Mouse (Mus musculus) liver, adult 2 months (tissue): ENCODE data around the gene Pnpla1. TPM values are rescaled to one million over a fixed set of nuclear protein-coding genes. Genes with fewer than 3 reads are reported as not detected.
"Not testable (repeated sequence)": the region's sequence is repeated elsewhere in the genome, so short reads cannot be mapped to it uniquely, and the experiment has no call there.

Experiments
- DNase-seq: peaks from one replicate; pipeline ENCODE4 v3.0.0-alpha.2; 2011; ENCODE audit warnings: low read depth, low spot score; ENCODE audit errors: extremely low read depth
- H3K27ac ChIP-seq: fragments of 200-500 bp; replicated peaks from 2 replicates; pipeline ENCODE4 v1.5.1; 2012; ENCODE audit warnings: low read depth, mild to moderate bottlenecking, control low read depth, inconsistent platforms, low read length; ENCODE audit not compliant: insufficient read depth
- H3K27me3 ChIP-seq: fragments of 200-500 bp; 2 replicates; pipeline ENCODE4 v1.6.1; 2012; ENCODE audit warnings: mild to moderate bottlenecking, moderate library complexity, low read length, inconsistent platforms; ENCODE audit not compliant: control insufficient read depth, insufficient read depth
- H3K36me3 ChIP-seq: fragments of 200-500 bp; 2 replicates; pipeline ENCODE4 v1.6.1; 2012; ENCODE audit warnings: low read length, inconsistent platforms; ENCODE audit not compliant: control insufficient read depth, insufficient read depth
- H3K4me1 ChIP-seq: fragments of 200-500 bp; 2 replicates; pipeline ENCODE4 v1.6.1; 2011; ENCODE audit warnings: low read length; ENCODE audit not compliant: control insufficient read depth, insufficient read depth
- H3K4me3 ChIP-seq: fragments of 200-500 bp; 2 replicates; pipeline ENCODE4 v1.5.1; 2011; ENCODE audit warnings: low read depth, mild to moderate bottlenecking, control low read depth, low read length, moderate library complexity; ENCODE audit not compliant: insufficient read depth
- H3K79me2 ChIP-seq: fragments of 200-500 bp; 2 replicates; pipeline ENCODE4 v1.6.1; 2012; ENCODE audit warnings: inconsistent platforms, mild to moderate bottlenecking, low read length, moderate library complexity; ENCODE audit not compliant: control insufficient read depth, insufficient read depth
- H3K9ac ChIP-seq: fragments of 200-500 bp; 2 replicates; pipeline ENCODE4 v1.6.1; 2012; ENCODE audit warnings: low read depth, mild to moderate bottlenecking, control low read depth, inconsistent platforms, low read length
- CTCF ChIP-seq: fragments of 200-500 bp; IDR thresholded peaks from 2 replicates; pipeline ENCODE4 v1.5.1; 2011; ENCODE audit warnings: low read depth, low read length, control low read depth
- POLR2A ChIP-seq: fragments of 200-500 bp; IDR thresholded peaks from 2 replicates; pipeline ENCODE4 v1.6.1; 2011; ENCODE audit warnings: low read length, control low read depth; ENCODE audit not compliant: insufficient read depth; ENCODE audit errors: extremely low read depth
- WGBS: fragments of 180-500 bp; shearing (Covaris S2); methylation state at CpG from one replicate; pipeline ENCODE4 v1.1.7; 2018; 5-methylcytosine and 5-hydroxymethylcytosine counted together
- polyA plus RNA-seq: library from polyadenylated mRNA; depleted of rRNA; stranded (reverse); fragments of >200 nt; gene quantifications from 2 replicates; pipeline ENCODE4 v1.2.3, GENCODE M21; 2012
- total RNA-seq: library from RNA; depleted of rRNA; stranded (reverse); fragments of >200 nt; gene quantifications from 2 replicates; pipeline ENCODE4 v1.2.3, GENCODE M21; 2014

Pnpla1 gene
- total and polyA plus RNA-seq, 2 experiments = not detected

DNA sequence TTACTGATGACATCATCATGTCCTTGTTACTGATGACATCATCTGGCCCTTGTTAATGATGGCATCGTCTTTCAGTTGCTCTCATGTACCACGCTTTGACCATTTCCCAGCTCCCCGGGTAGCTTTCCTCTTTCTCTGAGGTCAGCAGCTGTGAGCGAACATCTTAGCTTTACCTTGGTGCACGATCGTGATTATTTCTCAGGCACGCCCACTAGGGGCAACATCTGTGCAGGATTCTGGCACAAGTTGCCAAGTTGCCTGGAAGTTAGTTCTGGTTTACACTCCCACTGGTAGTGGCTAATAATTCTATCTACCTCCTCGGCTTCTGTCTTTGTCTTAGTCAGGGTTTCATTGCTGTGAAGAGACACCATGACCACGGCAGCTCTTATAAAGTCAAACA, 26.2 kb upstream of the Pnpla1 start:
- Histone ChIP-seq H3K27me3 (no peaks in the 10 kb centered on the region), H3K4me3 (no peak overlapping the region), H3K79me2 (no peaks in the 10 kb centered on the region), H3K4me1 (no peaks in the 10 kb centered on the region), H3K27ac (no peak overlapping the region), H3K9ac (no peak overlapping the region), H3K36me3 (peaks cover 18% of the 10 kb centered on the region; the same call in 1 of the 2 replicates)
- 90% methylated on average over 9 of the region's 9 CpGs for WGBS
- no peak for DNase-seq
- TF ChIP-seq CTCF (no peak), POLR2A (no peak)

DNA sequence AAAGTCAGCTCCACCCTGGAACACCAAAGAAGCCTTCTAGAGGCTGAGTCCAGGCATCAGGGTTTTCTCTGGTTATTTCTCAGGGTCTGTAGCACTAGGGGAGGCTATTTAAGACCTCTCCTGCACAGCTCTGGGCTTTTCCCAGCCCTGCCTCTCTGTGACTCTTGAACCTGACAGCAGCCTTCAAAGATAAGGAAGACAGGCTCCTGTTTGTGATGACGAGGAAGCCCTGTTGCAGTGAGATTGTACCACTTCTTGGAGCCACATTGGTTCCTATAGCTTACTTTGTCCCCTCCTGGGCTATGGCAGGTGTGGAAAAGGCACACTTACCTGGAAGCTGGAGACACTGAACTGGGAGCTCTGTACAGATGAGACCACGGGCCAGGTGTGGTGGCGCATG, 25.3 kb upstream of the Pnpla1 start:
- Histone ChIP-seq H3K79me2 (no peaks in the 10 kb centered on the region), H3K4me1 (no peaks in the 10 kb centered on the region), H3K4me3 (no peak overlapping the region), H3K27me3 (no peaks in the 10 kb centered on the region), H3K27ac (no peak overlapping the region), H3K9ac (no peak overlapping the region), H3K36me3 (peaks cover 25% of the 10 kb centered on the region)
- TF ChIP-seq CTCF (no peak), POLR2A (no peak)
- no peak for DNase-seq
- 93% methylated on average over 3 of the region's 3 CpGs for WGBS

DNA sequence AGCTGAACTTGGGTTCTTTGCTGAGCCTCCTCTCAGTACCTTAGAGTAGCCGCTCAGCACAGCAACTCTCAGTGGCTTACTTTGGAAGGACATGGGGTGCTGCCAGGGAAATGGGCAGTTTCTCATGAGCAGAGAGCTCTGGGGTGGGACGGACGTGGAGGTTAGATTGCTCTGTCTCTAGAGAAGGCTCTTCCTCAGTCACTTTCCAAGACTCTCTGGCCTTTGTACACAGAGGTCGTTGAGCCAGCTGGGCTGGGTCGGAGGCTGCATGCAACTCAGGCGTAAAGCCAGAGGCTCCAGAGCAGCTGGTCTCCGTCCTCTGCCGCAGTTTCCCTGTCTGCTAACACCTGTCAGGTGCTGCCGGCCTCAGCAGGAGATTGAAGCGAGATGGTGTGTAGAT, 23.5 kb upstream of the Pnpla1 start:
- DNase-seq = peak; percentile 44
- Histone ChIP-seq H3K27me3 (no peaks in the 10 kb centered on the region), H3K79me2 (no peaks in the 10 kb centered on the region), H3K36me3 (peaks cover 24% of the 10 kb centered on the region), H3K4me1 (no peaks in the 10 kb centered on the region), H3K4me3 (no peak overlapping the region), H3K27ac (no peak overlapping the region), H3K9ac (no peak overlapping the region)
- no peak for TF ChIP-seq POLR2A
- no peak for TF ChIP-seq CTCF
- WGBS = 58% methylated on average over 10 of the region's 10 CpGs

DNA sequence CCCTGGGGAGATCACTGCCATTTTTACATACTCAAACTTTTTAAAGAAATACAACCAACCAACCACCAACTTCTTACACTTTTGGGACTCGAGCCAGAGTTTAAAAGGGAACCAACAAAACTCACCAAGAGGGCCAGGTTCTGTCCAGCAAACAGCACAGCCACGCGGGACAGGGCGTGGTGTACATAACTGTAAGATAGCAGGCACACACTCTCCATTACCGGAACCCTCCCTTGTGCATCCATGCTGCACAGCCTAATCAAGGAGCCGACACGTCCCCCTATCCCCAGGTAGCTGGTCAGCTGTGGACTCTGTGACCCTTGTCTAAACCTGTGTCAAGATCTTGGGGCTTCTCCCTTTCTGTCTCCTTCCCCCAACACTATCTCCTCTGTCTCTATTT, 20.4 kb upstream of the Pnpla1 start:
- H3K27ac ChIP-seq = no peak overlapping the region
- DNase-seq = no peak
- no peak for TF ChIP-seq POLR2A
- TF ChIP-seq CTCF = no peak
- peaks cover 17% of the 10 kb centered on the region for H3K36me3 ChIP-seq
- H3K9ac ChIP-seq = no peak overlapping the region
- no peak overlapping the region for H3K4me3 ChIP-seq
- H3K27me3 ChIP-seq = no peaks in the 10 kb centered on the region
- no peaks in the 10 kb centered on the region for H3K4me1 ChIP-seq
- no peaks in the 10 kb centered on the region for H3K79me2 ChIP-seq
- 95% methylated on average over 7 of the region's 7 CpGs for WGBS

DNA sequence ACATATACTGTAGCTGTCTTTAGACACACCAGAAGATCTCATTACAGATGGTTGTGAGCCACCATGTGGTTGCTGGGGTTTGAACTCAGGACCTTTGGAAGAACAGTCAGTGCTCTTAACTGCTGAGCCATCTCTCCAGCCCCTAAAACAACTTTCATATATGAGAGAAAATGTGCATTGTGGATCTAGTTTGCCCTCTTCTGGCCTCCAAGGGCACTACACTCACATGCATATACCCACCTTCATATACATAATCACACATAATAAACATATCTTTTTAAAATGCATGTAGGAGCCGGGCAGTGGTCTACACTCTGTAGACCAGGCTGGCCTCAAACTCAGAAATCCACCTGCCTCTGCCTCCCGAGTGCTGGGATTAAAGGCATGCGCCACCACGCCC, 16.3 kb upstream of the Pnpla1 start:
- not testable (repeated sequence) for H3K27ac ChIP-seq, H3K79me2 ChIP-seq, H3K4me3 ChIP-seq, H3K4me1 ChIP-seq, H3K9ac ChIP-seq, DNase-seq, H3K27me3 ChIP-seq
- WGBS = 99% methylated on average over 4 of the region's 4 CpGs
- TF ChIP-seq CTCF = 0 out of 2 replicates have a peak, but pooled peaks have one; percentile 14
- peaks cover 11% of the 10 kb centered on the region for H3K36me3 ChIP-seq

DNA sequence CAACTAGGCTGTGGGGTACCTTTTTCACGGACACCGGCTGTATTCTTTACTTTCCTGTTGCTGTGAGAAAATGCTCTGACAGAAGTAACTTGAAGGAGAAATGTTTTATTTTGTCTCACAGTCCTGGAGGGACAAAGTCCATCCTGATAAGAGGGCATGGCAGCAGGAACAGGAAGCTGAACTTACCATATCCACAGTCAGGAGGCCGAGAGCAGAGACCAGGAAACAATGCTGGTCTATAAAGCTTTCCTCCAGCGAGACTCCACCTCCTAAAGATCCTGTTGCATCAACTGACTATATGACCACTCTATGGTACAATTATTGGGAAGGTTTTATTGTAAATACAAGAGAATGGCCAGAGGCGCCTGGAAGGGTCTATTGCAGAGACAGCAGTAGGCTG, 14.5 kb upstream of the Pnpla1 start:
- Histone ChIP-seq H3K4me1 (no peaks in the 10 kb centered on the region), H3K79me2 (no peaks in the 10 kb centered on the region), H3K27ac (no peak overlapping the region), H3K36me3 (no peaks in the 10 kb centered on the region; the same call in 1 of the 2 replicates), H3K9ac (no peak overlapping the region), H3K4me3 (no peak overlapping the region), H3K27me3 (no peaks in the 10 kb centered on the region; the same call in 1 of the 2 replicates)
- DNase-seq = peak; percentile 37
- 76% methylated on average over 5 of the region's 5 CpGs for WGBS
- TF ChIP-seq POLR2A (no peak), CTCF (no peak)
